Mouse (Mus musculus): ENCODE measurements around the gene Gm11361.

Gm11361 gene

GRCm38 (mm10) chr13:28257228-28257627 lies at the start of gene Gm11361:
TSS of gene Gm11361 (plus strand) at chr13:28257528.
- DNase-seq (ENCODE audit: low spot score), result no peak

GRCm38 (mm10) chr13:28264399-28264798 lies 7.1 kb downstream of the Gm11361 start:
- no peak for DNase-seq (ENCODE audit: low spot score)

- DNase-seq (ENCODE audit: low spot score), result no peak
These were observed 30.0 kb downstream of the Gm11361 start for GRCm38 (mm10) chr13:28287368-28287767.

- no peak for DNase-seq (ENCODE audit: low spot score)
These were observed 36.9 kb downstream of the Gm11361 start for GRCm38 (mm10) chr13:28294272-28294671.

- DNase-seq (ENCODE audit: low spot score), result no peak
These were observed 37.5 kb downstream of the Gm11361 start for GRCm38 (mm10) chr13:28294757-28295361.

- no peak for DNase-seq (ENCODE audit: low spot score)
These were observed 38.2 kb downstream of the Gm11361 start for GRCm38 (mm10) chr13:28295492-28295891.

- no peak for DNase-seq (ENCODE audit: low spot score)
These were observed 39.8 kb downstream of the Gm11361 start for GRCm38 (mm10) chr13:28297098-28297497.

GRCm38 (mm10) chr13:28297577-28297976 lies 40.2 kb downstream of the Gm11361 start:
- DNase-seq (ENCODE audit: low spot score), result no peak
